Mouse (Mus musculus) intestine, embryonic 14.5 days (tissue): Measurements from ENCODE around the gene Ppfibp2. TPM values are rescaled to one million over a fixed set of nuclear protein-coding genes. Genes with fewer than 3 reads are reported as not detected.
A peak's percentile ranks its signal among the peaks of the same experiment; 100 is the strongest.

Experiments used
- ATAC-seq: fragments of 200-750 bp; cut with Nextera tagmentation; replicated peaks from 2 replicates; pipeline ENCODE4 v1.8.0; 2017; ENCODE audit warnings: low read depth, moderate number of reproducible peaks, moderate TSS enrichment, moderate library complexity; ENCODE audit not compliant: low FRiP score, low TSS enrichment
- DNase-seq: peaks from one replicate; pipeline ENCODE4 v3.0.0-alpha.2; 2018; ENCODE audit warnings: low spot score
- H3K27ac ChIP-seq: fragments of 300-500 bp; sonication (generic); 2 replicates; pipeline ENCODE4 v1.5.1; 2014; ENCODE audit warnings: low read depth, mild to moderate bottlenecking, control low read depth
- H3K27me3 ChIP-seq: fragments of 300-500 bp; sonication (generic); replicated peaks from 2 replicates; pipeline ENCODE4 v1.6.1; 2014; ENCODE audit warnings: low read length, control low read depth; ENCODE audit not compliant: control insufficient read depth, insufficient read depth
- H3K36me3 ChIP-seq: fragments of 300-500 bp; sonication (generic); 2 replicates; pipeline ENCODE4 v1.6.1; 2014; ENCODE audit warnings: low read length, control low read depth; ENCODE audit not compliant: control insufficient read depth, insufficient read depth
- H3K4me1 ChIP-seq: fragments of 300-500 bp; sonication (generic); replicated peaks from 2 replicates; pipeline ENCODE4 v1.6.1; 2014; ENCODE audit warnings: low read length, control low read depth, mixed read lengths; ENCODE audit not compliant: control insufficient read depth, insufficient read depth
- H3K4me2 ChIP-seq: fragments of 300-500 bp; sonication (generic); 2 replicates; pipeline ENCODE4 v1.6.1; 2014; ENCODE audit warnings: low read length
- H3K4me3 ChIP-seq: fragments of 300-500 bp; sonication (generic); 2 replicates; pipeline ENCODE4 v1.5.1; 2014; ENCODE audit warnings: low read depth, low read length, control low read depth, mixed read lengths
- H3K9ac ChIP-seq: fragments of 300-500 bp; sonication (generic); 2 replicates; pipeline ENCODE4 v1.6.1; 2014; ENCODE audit warnings: mild to moderate bottlenecking, low read length
- H3K9me3 ChIP-seq: fragments of 300-500 bp; sonication (generic); 2 replicates; pipeline ENCODE4 v1.6.1; 2016; ENCODE audit warnings: low read length, control low read depth; ENCODE audit not compliant: control insufficient read depth
- WGBS: fragments of 180-500 bp; shearing (Covaris S2); extraction: QIAGEN DNeasy Blood & Tissue Kit; methylation state at CpG from one replicate; pipeline ENCODE4 v1.1.7; 2014; 5-methylcytosine and 5-hydroxymethylcytosine counted together
- polyA plus RNA-seq: library from polyadenylated mRNA; unstranded; fragments of >200 nt; fragmentation: Nextera tagmentation; extraction: Ambion mirVana; gene quantifications from 2 replicates; pipeline ENCODE4 v1.2.1, GENCODE M21; 2014

The Ppfibp2 gene
- polyA plus RNA-seq, 1 experiment from 2014 or later, result 11.2 TPM

DNA sequence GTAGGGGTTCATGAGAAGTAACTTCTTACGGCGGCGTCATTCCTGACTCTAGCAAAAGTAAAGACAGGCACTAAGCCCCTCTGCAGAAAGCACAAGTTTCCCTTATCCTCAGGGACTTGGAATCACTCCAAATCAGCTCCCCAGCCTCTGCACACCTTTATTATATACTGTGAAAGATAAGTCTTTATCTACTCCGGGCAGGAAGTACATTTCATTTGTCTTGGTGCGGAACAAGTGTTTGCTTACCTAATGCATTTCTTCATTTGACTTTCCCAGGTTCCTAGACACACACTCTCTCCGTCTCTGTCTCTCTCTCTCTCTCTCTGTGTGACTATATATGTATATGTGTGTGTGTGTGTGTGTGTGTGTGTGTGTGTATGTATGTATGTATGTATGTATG lies 68.6 kb downstream of the Ppfibp2 start:
- no peak overlapping the region for H3K9ac ChIP-seq
- no peak for ATAC-seq
- H3K9me3 ChIP-seq, result no peaks in the 10 kb centered on the region
- WGBS, result 42% methylated on average over 6 of the region's 6 CpGs
- no peaks in the 10 kb centered on the region for H3K36me3 ChIP-seq
- H3K27ac ChIP-seq, result peak overlapping the region; percentile 93; the same call in 1 of the 2 replicates
- no peak for DNase-seq
- no peak overlapping the region for H3K4me3 ChIP-seq
- peaks cover 57% of the 10 kb centered on the region for H3K4me1 ChIP-seq
- H3K27me3 ChIP-seq, result no peaks in the 10 kb centered on the region
- no peak overlapping the region for H3K4me2 ChIP-seq

DNA sequence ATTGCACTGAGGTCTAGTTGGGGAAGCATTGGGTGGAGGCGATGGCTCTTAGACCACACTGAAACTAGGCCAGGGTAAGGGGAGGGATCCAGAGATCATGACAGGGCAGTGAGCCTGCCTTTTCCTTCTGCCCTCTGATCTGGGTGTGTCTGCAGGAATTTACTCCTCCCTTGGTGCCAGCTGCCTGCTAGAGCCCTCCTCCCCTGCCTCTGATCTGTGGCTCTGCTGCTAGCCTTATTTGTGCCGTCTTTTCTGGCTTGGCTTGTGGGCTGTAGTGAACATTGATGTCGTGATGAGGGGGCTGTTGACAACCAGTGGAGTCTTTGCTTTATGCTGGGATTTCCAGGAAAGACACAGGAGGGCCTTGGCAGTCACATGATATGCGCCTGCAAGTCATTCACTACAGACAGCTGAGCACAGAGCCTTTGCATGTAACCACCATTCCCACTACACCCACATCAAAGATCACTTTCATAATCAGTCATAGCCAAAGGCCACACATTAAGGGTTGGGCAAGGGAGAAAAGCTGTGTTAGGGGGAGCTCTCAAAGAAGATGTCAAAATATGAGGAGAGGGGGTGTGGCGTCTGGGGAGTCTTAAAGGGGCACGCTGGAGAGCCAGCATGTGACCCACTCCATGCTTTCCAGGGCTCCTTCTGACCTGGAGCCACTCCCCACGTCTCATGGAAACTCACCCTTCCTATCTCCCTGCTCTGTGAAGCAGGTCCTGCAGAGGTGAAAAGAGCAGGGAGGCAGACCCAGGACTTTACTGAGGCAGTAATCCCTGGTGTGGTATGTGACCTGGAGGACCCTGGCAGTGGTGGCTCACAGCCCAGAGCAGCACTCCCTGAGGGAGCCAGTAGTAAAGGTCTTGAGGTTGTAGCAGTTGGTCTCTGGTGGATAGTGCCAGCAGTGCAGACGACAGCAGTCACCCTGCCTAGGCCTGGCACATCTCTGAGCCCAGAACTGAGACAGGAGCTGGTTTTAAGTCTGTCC lies 69.4 kb downstream of the Ppfibp2 start:
- Histone ChIP-seq H3K36me3 (no peaks in the 10 kb centered on the region), H3K27me3 (no peaks in the 10 kb centered on the region), H3K4me1 (peaks cover 57% of the 10 kb centered on the region), H3K9me3 (no peaks in the 10 kb centered on the region), H3K9ac (peak overlapping the region; percentile 1; the same call in 1 of the 2 replicates), H3K4me2 (peak overlapping the region; percentile 59), H3K27ac (peak overlapping the region; percentile 93), H3K4me3 (no peak overlapping the region)
- peak; percentile 66 for DNase-seq
- WGBS, result 17% methylated on average over 8 of the region's 8 CpGs
- ATAC-seq, result peak; percentile 45

DNA sequence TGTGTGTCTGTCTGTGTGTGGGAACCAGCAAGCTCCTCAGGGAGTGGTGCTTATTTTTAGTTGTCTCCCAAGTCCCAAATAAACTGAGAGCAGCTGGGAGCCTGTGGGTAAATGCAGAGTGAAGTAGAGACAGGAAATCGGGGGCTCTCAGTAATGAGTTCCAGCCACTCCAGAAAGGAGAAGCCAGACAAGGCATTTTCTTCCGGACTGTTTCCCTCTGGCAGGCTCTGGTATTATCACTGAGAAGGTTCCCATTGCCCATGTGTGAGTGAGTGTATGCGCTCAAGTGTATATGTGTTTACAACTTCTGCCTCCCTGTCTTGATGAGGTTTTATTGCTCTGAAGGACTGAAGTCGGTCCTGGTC lies 70.2 kb downstream of the Ppfibp2 start:
- Histone ChIP-seq H3K36me3 (0 out of 2 replicates have a peak, but pooled peaks cover under 1% of the 10 kb centered on the region), H3K27me3 (no peaks in the 10 kb centered on the region), H3K9me3 (no peaks in the 10 kb centered on the region), H3K9ac (peak overlapping the region; percentile 57), H3K4me1 (peaks cover 54% of the 10 kb centered on the region), H3K4me3 (peak overlapping the region; percentile 48; the same call in 1 of the 2 replicates), H3K27ac (peak overlapping the region; percentile 93), H3K4me2 (peak overlapping the region; percentile 59)
- no peak for DNase-seq
- 9% methylated on average over 4 of the region's 4 CpGs for WGBS
- ATAC-seq, result peak; percentile 14

DNA sequence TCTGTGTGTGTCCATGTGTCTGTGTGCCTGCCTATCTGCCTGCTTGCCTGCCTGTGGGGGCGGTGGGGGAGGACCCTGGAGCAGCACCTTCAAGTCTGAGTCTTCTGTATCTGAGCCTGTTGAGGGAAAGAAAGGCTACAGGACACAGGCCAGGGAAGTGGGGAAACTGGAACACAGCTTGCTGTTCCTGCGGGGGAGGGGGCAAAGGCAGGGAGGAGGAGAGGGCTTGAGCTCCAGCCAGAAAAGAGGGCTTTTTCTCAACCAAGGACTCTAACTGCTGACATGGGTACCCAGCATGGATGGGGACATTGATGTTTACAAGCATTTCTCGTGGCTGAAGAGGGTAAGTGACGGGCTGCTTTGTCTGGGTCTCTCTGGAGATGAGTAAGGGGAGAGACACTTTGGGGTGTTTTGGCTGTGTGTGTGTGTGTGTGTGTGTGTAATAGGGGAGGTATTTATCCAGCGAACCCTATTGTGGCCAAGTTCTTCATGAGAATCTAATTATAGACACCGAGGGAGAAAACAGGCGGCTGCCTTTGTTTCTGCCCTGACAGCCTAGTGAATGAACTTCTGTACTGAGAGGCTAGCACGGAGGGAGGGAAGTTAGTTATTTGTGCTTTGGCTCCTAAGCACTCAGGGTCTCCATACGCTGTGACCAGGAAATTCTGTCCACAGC lies 70.7 kb downstream of the Ppfibp2 start:
- no peaks in the 10 kb centered on the region for H3K9me3 ChIP-seq
- 0 out of 2 replicates have a peak, but pooled peaks cover 3% of the 10 kb centered on the region for H3K36me3 ChIP-seq
- H3K27me3 ChIP-seq, result no peaks in the 10 kb centered on the region
- peak overlapping the region; percentile 48 for H3K4me3 ChIP-seq
- H3K9ac ChIP-seq, result peak overlapping the region; percentile 57
- DNase-seq (peak; percentile 73), ATAC-seq (peak; percentile 9; the same call in 1 of the 2 replicates)
- peaks cover 54% of the 10 kb centered on the region for H3K4me1 ChIP-seq
- H3K27ac ChIP-seq, result peak overlapping the region; percentile 93
- WGBS, result 14% methylated on average over 9 of the region's 9 CpGs
- H3K4me2 ChIP-seq, result peak overlapping the region; percentile 59

DNA sequence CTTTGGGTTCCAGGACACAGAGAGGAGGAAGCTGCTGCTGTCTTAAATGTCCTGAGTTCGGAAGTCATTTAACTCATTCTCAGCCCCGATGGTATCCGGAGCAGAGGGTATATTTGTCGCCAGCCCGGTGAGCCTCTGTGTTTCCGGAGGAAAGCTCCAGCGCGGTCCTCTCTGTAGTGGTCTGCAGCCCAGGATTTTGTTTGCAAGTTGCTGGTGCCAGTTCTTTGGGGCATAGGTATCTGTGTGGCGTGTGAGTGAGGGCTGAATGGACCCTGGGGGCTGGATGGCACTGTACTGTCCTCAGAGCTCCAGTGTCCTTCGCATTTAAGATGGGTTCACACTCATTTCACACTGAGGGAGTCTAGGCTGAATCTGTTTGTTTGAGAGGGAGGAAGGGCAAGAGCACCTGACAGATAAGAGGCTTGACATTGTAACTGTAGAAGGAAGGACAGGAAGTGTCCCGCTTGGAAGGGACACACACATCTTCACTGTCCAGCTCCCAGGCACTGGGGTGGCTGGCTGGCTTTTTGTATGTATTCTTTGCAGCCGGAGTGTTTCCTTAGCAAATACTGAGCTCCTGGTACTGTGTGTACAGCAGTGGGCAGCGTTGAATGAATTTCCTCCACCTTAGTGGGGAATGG lies 71.4 kb downstream of the Ppfibp2 start:
- 20% methylated on average over 13 of the region's 13 CpGs for WGBS
- 0 out of 2 replicates have a peak, but pooled peaks cover 3% of the 10 kb centered on the region for H3K36me3 ChIP-seq
- peaks cover 48% of the 10 kb centered on the region for H3K4me1 ChIP-seq
- no peaks in the 10 kb centered on the region for H3K9me3 ChIP-seq
- H3K9ac ChIP-seq, result peak overlapping the region; percentile 57
- H3K4me2 ChIP-seq, result peak overlapping the region; percentile 59
- DNase-seq, result peak; percentile 61
- H3K27ac ChIP-seq, result peak overlapping the region; percentile 93
- ATAC-seq, result no peak
- H3K27me3 ChIP-seq, result no peaks in the 10 kb centered on the region
- peak overlapping the region; percentile 48 for H3K4me3 ChIP-seq

DNA sequence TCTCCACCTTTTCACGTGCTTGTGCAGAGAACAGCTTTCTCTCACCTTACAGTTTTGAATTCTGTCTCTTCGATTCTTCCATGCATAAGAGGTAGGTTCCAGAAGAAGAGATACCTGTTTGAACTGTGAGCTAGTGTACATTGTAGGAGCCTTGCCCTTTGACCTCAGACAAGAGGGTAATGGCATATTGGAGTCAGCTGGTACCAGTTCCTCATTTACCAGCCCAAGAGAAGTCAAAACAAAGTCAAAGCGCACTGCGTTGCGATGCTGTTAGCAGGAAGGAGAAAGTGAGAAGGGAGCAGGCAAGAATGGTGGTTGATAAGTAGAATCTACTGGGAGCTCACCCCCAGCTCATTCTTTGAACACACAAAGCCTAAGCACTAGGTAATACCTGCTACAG lies 73.5 kb downstream of the Ppfibp2 start:
- 0 out of 2 replicates have a peak, but pooled peaks cover 3% of the 10 kb centered on the region for H3K36me3 ChIP-seq
- H3K4me3 ChIP-seq, result no peak overlapping the region
- H3K9me3 ChIP-seq, result no peaks in the 10 kb centered on the region
- H3K4me1 ChIP-seq, result peaks cover 37% of the 10 kb centered on the region
- no peak overlapping the region for H3K27ac ChIP-seq
- H3K9ac ChIP-seq, result no peak overlapping the region
- no peaks in the 10 kb centered on the region for H3K27me3 ChIP-seq
- ATAC-seq (no peak), DNase-seq (no peak)
- WGBS, result 67% methylated on average over 5 of the region's 5 CpGs
- H3K4me2 ChIP-seq, result no peak overlapping the region

DNA sequence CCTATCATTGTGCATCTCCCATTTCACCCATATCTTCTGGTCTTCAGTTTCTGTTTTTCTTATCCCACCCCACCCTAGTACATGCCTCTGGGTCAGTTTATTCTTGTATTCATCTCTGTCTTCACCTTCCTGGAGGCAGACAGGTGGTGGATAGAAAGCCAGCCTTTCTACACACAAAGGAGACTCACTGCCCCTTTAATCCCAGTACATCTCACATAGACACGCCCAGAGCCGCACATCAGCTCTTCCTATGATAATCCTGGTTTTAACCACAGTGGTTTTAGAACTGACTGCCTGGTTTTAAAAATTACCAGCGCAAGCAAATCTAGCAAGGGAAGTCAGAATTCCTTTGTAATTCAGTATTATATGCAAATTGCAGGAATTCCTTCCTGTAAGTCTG lies 80.2 kb downstream of the Ppfibp2 start:
- H3K4me2 ChIP-seq, result no peak overlapping the region
- no peak for ATAC-seq

More for the DNA sequence above, 80.2 kb downstream of the Ppfibp2 start:
- H3K9ac ChIP-seq, result no peak overlapping the region
- H3K36me3 ChIP-seq, result 0 out of 2 replicates have a peak, but pooled peaks cover 2% of the 10 kb centered on the region
- H3K27me3 ChIP-seq, result no peaks in the 10 kb centered on the region
- WGBS, result 71% methylated on average over 3 of the region's 3 CpGs
- no peaks in the 10 kb centered on the region for H3K9me3 ChIP-seq
- no peak overlapping the region for H3K4me3 ChIP-seq
- H3K4me1 ChIP-seq, result no peaks in the 10 kb centered on the region
- no peak for DNase-seq
- H3K27ac ChIP-seq, result 0 out of 2 replicates have a peak overlapping the region, but pooled peaks have one; percentile 29
